Mouse (Mus musculus) bone marrow, adult 2 months (tissue): Measurements from ENCODE around the gene Heatr5a.

Source experiments
- CTCF ChIP-seq: fragments of 200-500 bp; IDR thresholded peaks from 2 replicates; pipeline ENCODE4 v1.5.1; 2011; ENCODE audit warnings: low read length, control low read depth; ENCODE audit not compliant: control insufficient read depth, insufficient read depth
- POLR2A ChIP-seq: fragments of 200-500 bp; IDR thresholded peaks from 2 replicates; pipeline ENCODE4 v1.6.1; 2011; ENCODE audit warnings: low read depth, mild to moderate bottlenecking, control low read depth, low read length, borderline replicate concordance; ENCODE audit not compliant: control insufficient read depth

DNA sequence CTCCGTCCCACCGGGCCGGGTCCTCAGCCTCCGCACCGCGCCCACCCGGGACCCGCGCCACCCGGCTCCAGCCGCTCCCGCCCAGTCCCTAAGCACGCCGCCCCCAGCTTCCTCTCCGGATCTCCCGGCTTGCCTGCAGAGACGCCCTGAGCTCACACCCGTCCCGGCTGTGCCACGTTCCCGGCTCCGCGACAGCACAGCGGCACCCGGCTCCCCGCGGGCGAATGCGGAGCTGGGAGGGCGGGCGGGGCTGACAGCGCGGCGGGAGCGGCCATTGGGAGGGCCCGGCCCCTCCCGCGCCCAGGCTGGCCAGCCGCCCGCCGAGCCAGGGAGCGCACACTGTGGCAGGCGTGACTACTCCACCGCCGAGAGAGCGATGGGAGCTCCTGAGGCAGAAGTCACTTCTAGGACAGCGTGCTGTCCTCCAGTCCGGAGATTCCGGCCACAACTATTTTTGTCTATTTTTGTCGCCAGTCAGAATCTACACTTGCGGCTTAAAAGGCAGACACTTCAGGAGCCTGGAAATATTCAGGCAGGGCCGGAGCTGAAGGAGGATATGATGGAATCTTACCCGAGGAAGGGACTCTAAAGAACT lies at the start of gene Heatr5a:
- TF ChIP-seq POLR2A: peak; percentile 84; the same call in 1 of the 2 replicates
- no peak for TF ChIP-seq CTCF
